Mouse (Mus musculus) cortical plate, adult 2 months (tissue): Measurements from ENCODE around the gene Col4a3bp. TPM values are rescaled to one million over a fixed set of nuclear protein-coding genes. Genes with fewer than 3 reads are reported as not detected.
A peak's percentile ranks its signal among the peaks of the same experiment; 100 is the strongest.

Source experiments
- H3K27ac ChIP-seq: fragments of 200-500 bp; 2 replicates; pipeline ENCODE4 v1.5.1; 2012; ENCODE audit warnings: low read length, control low read depth, inconsistent platforms; ENCODE audit not compliant: insufficient read depth
- H3K4me1 ChIP-seq: fragments of 200-500 bp; 2 replicates; pipeline ENCODE4 v1.6.1; 2011; ENCODE audit warnings: low read length; ENCODE audit not compliant: control insufficient read depth, insufficient read depth
- H3K4me3 ChIP-seq: fragments of 200-500 bp; 2 replicates; pipeline ENCODE4 v1.5.1; 2011; ENCODE audit warnings: mild to moderate bottlenecking, low read length, control low read depth; ENCODE audit not compliant: insufficient read depth
- CTCF ChIP-seq: fragments of 200-500 bp; IDR thresholded peaks from 2 replicates; pipeline ENCODE4 v1.5.1; 2011; ENCODE audit warnings: mild to moderate bottlenecking, control low read depth, low read length; ENCODE audit not compliant: insufficient read depth; ENCODE audit errors: extremely low read depth
- POLR2A ChIP-seq: fragments of 200-500 bp; IDR thresholded peaks from 2 replicates; pipeline ENCODE4 v1.6.1; 2011; ENCODE audit warnings: mild to moderate bottlenecking, low read length, control low read depth; ENCODE audit not compliant: insufficient read depth; ENCODE audit errors: extremely low read depth
- polyA plus RNA-seq: library from polyadenylated mRNA; depleted of rRNA; stranded (reverse); fragments of >200 nt; gene quantifications from 2 replicates; pipeline ENCODE4 v1.2.3, GENCODE M21; 2012

The Col4a3bp gene
- polyA plus RNA-seq, 1 experiment: 35.5 TPM

DNA sequence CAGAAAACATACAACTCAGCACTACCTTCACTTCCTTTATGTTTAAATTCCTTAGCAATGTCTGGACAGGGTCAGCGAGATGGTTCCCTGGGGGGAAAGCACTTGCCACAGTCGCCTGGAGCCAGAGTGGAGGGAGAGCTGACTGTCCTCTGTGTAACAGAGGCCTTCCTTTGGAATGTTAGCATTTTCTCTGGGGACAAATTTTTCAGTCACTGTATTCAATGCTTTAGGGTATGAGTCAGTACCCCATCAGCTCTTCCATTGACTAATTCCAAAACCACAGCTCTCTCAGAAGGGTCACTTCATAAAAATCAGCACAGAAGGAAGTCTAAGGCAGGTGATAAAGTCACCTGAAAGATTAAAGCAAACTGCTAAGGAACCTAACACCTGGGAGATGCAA lies 8.7 kb upstream of the Col4a3bp start:
- Histone ChIP-seq H3K4me3 (no peak overlapping the region), H3K4me1 (no peaks in the 10 kb centered on the region; the same call in 1 of the 2 replicates), H3K27ac (no peak overlapping the region)
- TF ChIP-seq POLR2A (no peak), CTCF (no peak)

DNA sequence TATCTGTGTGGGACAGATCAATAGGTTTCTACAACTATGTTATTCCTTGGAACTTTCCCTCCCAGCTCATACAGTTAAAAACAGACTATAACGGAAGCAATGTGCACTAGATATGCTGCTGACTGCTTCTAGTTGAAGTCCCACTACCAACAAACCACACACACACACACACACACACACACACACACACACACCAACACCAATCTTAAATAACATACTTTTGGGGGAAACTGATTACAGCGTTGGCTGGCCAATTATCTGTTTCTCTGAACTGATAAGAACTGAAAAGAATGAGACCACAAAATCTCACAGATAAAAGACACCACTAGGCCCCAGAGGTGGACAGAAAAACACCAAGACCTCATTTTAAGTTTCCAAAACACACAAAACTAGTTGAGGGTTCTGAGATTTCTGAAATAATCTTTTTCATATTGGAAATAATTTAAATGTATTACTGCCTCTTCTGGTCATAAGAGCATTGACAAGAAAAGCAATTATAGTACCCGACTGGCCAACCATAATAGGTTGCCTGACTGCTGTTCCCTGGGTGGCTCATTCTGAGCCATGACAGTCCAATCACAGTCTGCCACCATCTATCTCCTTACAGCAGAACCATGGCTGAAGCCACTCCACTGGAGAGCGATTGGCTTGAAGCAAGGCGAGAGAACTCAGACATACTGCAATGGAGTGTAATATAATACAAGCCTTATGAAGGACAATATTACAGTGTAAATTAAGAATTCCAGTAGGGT lies 5.4 kb upstream of the Col4a3bp start:
- TF ChIP-seq CTCF: no peak
- TF ChIP-seq POLR2A: no peak
- no peak overlapping the region for H3K4me3 ChIP-seq
- H3K27ac ChIP-seq: no peak overlapping the region
- no peaks in the 10 kb centered on the region; the same call in 1 of the 2 replicates for H3K4me1 ChIP-seq

GRCm38 (mm10) chr13:96538103-96538502 lies 4.3 kb upstream of the Col4a3bp start:
- no peaks in the 10 kb centered on the region for H3K4me1 ChIP-seq
- H3K4me3 ChIP-seq: no peak overlapping the region
- no peak overlapping the region for H3K27ac ChIP-seq
- TF ChIP-seq POLR2A: no peak
- no peak for TF ChIP-seq CTCF

DNA sequence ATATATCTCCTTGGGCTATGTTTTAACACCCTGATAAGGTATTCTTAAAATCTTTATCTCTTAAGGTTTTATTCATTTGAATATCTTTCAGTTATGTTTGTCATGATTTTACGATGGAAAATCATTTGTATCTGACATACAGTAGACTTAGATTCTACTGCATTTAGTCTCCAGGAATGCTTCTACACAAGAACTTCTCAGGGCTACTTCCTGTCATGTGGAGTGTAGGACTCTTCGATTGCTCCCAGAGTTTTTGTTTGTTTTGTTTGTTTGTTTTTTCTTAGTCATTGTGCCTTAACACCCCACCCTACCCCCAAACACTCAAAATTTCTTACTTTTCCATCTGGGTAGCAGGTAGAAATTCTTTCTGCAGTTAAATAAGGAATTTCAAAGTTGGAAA lies 1.0 kb upstream of the Col4a3bp start:
- no peak for TF ChIP-seq POLR2A
- TF ChIP-seq CTCF: no peak
- Histone ChIP-seq H3K27ac (no peak overlapping the region), H3K4me3 (no peak overlapping the region), H3K4me1 (no peaks in the 10 kb centered on the region)

DNA sequence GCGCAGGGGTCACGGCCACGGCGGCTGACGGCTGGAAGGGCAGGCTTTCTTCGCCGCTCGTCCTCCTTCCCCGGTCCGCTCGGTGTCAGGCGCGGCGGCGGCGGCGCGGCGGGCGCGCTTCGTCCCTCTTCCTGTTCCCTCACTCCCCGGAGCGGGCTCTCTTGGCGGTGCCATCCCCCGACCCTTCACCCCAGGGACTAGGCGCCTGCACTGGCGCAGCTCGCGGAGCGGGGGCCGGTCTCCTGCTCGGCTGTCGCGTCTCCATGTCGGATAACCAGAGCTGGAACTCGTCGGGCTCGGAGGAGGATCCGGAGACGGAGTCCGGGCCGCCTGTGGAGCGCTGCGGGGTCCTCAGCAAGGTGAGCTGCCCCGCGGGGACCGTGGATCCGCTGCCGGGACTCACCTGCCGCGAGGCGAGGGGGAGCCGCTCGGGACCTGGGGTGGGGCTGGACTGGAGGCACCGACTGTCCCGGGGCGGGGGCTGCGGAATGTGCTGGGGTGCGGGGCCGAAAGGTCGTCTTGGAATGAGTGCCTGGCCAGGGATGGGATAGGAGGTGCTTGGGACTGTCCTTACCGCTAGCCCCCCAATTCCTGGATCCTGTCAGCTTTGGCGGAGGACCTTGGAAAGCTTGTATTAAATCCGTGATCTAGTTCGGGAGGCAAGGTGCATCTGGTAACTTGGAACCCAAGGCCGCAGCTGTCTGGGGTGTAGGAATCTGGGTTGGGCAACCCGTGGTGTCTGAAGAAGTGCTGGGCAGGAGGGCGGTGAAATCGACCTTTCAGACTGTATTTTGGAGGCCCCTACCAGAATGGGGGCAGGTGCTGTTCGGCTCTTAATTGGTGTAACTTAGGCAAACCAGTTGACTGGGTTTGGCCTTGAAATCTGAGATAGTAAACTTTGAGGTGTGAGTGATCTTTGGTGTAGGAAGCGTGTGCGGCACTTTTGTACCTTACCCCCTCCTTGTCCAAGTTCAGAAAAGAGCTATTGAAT lies 778 bp downstream of the Col4a3bp start:
- TF ChIP-seq POLR2A: no peak
- no peak for TF ChIP-seq CTCF
- Histone ChIP-seq H3K4me1 (no peaks in the 10 kb centered on the region), H3K4me3 (peak overlapping the region; percentile 54), H3K27ac (peak overlapping the region; percentile 94)

DNA sequence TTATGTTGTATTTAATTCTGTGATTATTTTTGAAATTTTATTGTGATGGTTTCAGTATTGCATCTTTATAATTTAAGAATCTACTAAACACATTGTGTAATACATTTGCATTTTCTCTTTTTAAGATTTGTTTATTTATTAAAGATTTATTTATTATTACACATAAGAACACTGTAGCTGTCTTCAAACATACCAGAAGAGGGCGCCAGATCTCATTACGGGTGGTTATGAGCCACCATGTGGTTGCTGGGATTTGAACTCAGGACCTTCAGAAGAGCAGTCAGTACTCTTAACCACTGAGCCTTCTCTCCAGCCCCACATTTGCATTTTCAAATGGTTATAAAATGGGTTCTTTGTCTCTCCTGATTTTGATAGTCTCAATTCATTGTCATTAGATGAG lies 2.1 kb downstream of the Col4a3bp start:
- Histone ChIP-seq H3K4me1 (no peaks in the 10 kb centered on the region), H3K4me3 (no peak overlapping the region; the same call in 1 of the 2 replicates), H3K27ac (no peak overlapping the region)
- TF ChIP-seq POLR2A (no peak), CTCF (no peak)

- no peak for TF ChIP-seq POLR2A
- TF ChIP-seq CTCF: no peak
- no peak overlapping the region for H3K27ac ChIP-seq
- H3K4me3 ChIP-seq: no peak overlapping the region
- H3K4me1 ChIP-seq: no peaks in the 10 kb centered on the region
Observed at GRCm38 (mm10) chr13:96547250-96547649, 4.8 kb downstream of the Col4a3bp start.

DNA sequence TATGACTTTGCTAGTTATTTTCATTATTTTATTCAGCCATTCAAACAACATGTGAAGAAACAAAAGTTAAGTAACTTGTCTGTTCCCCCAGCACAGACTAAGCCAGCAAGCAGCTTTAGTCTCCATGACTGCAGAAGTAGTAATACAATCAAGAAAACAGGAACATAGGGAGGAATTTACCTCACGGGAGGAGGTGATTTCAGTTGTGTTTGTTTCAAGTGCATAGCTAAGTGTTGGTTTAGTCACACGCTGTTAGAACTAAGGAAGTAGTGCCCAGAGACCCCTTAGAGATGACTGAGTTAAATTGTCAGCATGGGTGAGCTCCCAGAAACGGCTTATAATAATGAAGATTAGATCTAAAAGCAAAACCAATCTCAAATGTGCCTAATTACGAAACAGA lies 5.5 kb downstream of the Col4a3bp start:
- TF ChIP-seq POLR2A: no peak
- TF ChIP-seq CTCF: no peak
- Histone ChIP-seq H3K27ac (no peak overlapping the region), H3K4me3 (no peak overlapping the region), H3K4me1 (no peaks in the 10 kb centered on the region)

- H3K4me1 ChIP-seq: no peaks in the 10 kb centered on the region
- H3K4me3 ChIP-seq: no peak overlapping the region
- TF ChIP-seq CTCF (no peak), POLR2A (no peak)
- no peak overlapping the region for H3K27ac ChIP-seq
Observed at GRCm38 (mm10) chr13:96555099-96555498, 12.7 kb downstream of the Col4a3bp start.

DNA sequence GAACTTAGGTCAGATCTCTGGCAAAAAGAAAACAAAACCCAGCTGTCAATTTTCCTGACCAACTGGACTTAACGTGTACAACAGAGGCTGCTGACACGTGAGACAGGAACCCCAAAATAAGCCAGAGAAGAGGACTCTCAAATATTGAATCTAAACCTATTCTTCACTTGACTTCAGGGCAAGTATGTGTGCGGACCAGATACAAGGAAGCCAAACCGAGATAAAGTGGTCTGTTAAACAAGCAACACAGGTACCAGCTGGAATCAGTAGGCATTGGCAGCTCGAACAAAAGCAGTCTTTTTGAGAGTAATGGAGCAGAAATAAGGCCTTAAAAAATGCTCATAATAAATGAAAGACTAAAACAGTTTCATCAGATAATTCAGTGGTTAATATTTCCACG lies 25.6 kb downstream of the Col4a3bp start:
- H3K4me3 ChIP-seq: no peak overlapping the region
- H3K4me1 ChIP-seq: no peaks in the 10 kb centered on the region
- no peak for TF ChIP-seq POLR2A
- no peak for TF ChIP-seq CTCF
- H3K27ac ChIP-seq: no peak overlapping the region
